Mouse (Mus musculus): ENCODE results near the gene Slc25a43.
"Not testable (repeated sequence)": the region's sequence is repeated elsewhere in the genome, so short reads cannot be mapped to it uniquely, and the experiment has no call there.

The Slc25a43 gene

GRCm38 (mm10) chrX:36777694-36778093 lies 34.2 kb downstream of the Slc25a43 start:
- in situ Hi-C loops (cut with MseI, MboI) = no loop called here

GRCm38 (mm10) chrX:36789360-36789759 lies 45.9 kb downstream of the Slc25a43 start:
- in situ Hi-C loops (cut with MseI, MboI) = no loop called here

- in situ Hi-C loops (cut with MseI, MboI) = no loop called here
These were observed 51.1 kb downstream of the Slc25a43 start for GRCm38 (mm10) chrX:36794571-36794970.

GRCm38 (mm10) chrX:36795424-36796162 lies 52.1 kb downstream of the Slc25a43 start, which contains the start of gene Slc25a5:
TSS of gene Slc25a5 (plus strand) at chrX:36795651.
- in situ Hi-C loops (cut with MseI, MboI) = no loop called here

- in situ Hi-C loops (cut with MseI, MboI) = no loop called here
These were observed 52.7 kb downstream of the Slc25a43 start for GRCm38 (mm10) chrX:36796163-36796581.

- in situ Hi-C loops (cut with MseI, MboI) = not testable (repeated sequence)
These were observed 53.3 kb downstream of the Slc25a43 start for GRCm38 (mm10) chrX:36796734-36797133.

- in situ Hi-C loops (cut with MseI, MboI) = no loop called here
These were observed 55.8 kb downstream of the Slc25a43 start for GRCm38 (mm10) chrX:36799131-36799879.

GRCm38 (mm10) chrX:36803189-36803588 lies 59.7 kb downstream of the Slc25a43 start:
- in situ Hi-C loops (cut with MseI, MboI) = no loop called here

GRCm38 (mm10) chrX:36804196-36804595 lies 60.7 kb downstream of the Slc25a43 start:
- in situ Hi-C loops (cut with MseI, MboI) = no loop called here

GRCm38 (mm10) chrX:36805466-36806235 lies 62.2 kb downstream of the Slc25a43 start:
- in situ Hi-C loops (cut with MseI, MboI) = no loop called here

- in situ Hi-C loops (cut with MseI, MboI) = no loop called here
These were observed 64.2 kb downstream of the Slc25a43 start for GRCm38 (mm10) chrX:36807360-36808317.

- in situ Hi-C loops (cut with MseI, MboI) = no loop called here
These were observed 64.8 kb downstream of the Slc25a43 start for GRCm38 (mm10) chrX:36808318-36808683.

GRCm38 (mm10) chrX:36811377-36811776 lies 67.9 kb downstream of the Slc25a43 start:
- in situ Hi-C loops (cut with MseI, MboI) = no loop called here

- in situ Hi-C loops (cut with MseI, MboI) = no loop called here
These were observed 70.8 kb downstream of the Slc25a43 start for GRCm38 (mm10) chrX:36814161-36814836.

GRCm38 (mm10) chrX:36815022-36815421 lies 71.6 kb downstream of the Slc25a43 start:
- in situ Hi-C loops (cut with MseI, MboI) = no loop called here

- in situ Hi-C loops (cut with MseI, MboI) = no loop called here
These were observed 72.0 kb downstream of the Slc25a43 start for GRCm38 (mm10) chrX:36815439-36815838.

- in situ Hi-C loops (cut with MseI, MboI) = no loop called here
These were observed 73.0 kb downstream of the Slc25a43 start for GRCm38 (mm10) chrX:36816368-36816899.

GRCm38 (mm10) chrX:36816953-36817441 lies 73.5 kb downstream of the Slc25a43 start:
- in situ Hi-C loops (cut with MseI, MboI) = no loop called here

- in situ Hi-C loops (cut with MseI, MboI) = no loop called here
These were observed 76.1 kb downstream of the Slc25a43 start for GRCm38 (mm10) chrX:36819575-36819974.

GRCm38 (mm10) chrX:36820201-36820600 lies 76.7 kb downstream of the Slc25a43 start:
- in situ Hi-C loops (cut with MseI, MboI) = no loop called here

Measured in mouse trophoblast stem cell (cell line).